11 mouse cellular contexts compared by ENCODE assay signal in the genomic region with DNA sequence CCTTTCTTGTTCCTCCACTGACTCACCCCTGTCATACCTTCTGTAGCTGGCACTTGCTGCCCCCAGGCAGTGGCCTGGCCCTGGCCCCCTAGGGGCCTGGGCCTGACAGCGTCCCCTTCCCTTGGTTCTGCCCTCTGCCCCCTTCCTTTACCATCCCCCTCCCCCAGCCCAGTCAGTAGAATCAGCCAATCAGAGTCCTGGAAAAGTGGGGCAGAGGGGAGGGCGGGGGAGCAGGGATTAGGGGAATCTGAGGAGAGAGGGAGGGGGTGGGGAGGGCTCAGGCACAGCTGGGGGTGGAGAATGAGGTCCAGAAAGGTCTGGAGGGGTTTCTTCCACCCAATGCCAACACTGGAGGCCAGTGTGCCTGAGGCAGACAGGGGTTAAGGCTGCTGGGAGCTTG. TPM values are rescaled to one million over a fixed set of nuclear protein-coding genes. Genes with fewer than 3 reads are reported as not detected.
A peak's percentile ranks its signal among the peaks of the same experiment; 100 is the strongest.
DNase-seq lines count a peak whose midpoint lies in the region; ATAC-seq and TF ChIP-seq lines count a peak whose summit lies in the region.
"Had no signal": no experiment of that assay in that cellular context is flagged by ENCODE, and none has a peak within 500 bp of the region (broad histone marks: within the 10 kb centered on the region; RNA-seq: fewer than 3 reads in every experiment).

No protein-coding gene starts in this region.

- H3K9me3 ChIP-seq in lung, embryonic 15.5 days, result no peaks in the 10 kb centered on the region
- H3K9me3 ChIP-seq in embryonic facial prominence, embryonic 12.5 days, result no peaks in the 10 kb centered on the region

- no peak overlapping the region for H3K9ac ChIP-seq in lung, embryonic 15.5 days
- H3K9ac ChIP-seq in embryonic facial prominence, embryonic 12.5 days, result no peak overlapping the region
- no peak overlapping the region for H3K9ac ChIP-seq in liver, adult 2 months (ENCODE audit: low read depth, low read length)

- no peak for TF ChIP-seq POLR2A in liver, adult 2 months (IDR thresholded peaks at IDR 0.05; ENCODE audit: extremely low read depth, insufficient read depth, low read length)

- DNase-seq in lung, postnatal 25 days (ENCODE audit: low spot score), result no peak
- no peak for DNase-seq in liver, adult 2 months (ENCODE audit: extremely low read depth, low read depth, low spot score)
- peak; percentile 94 for DNase-seq in retina, embryonic 14.5 days (ENCODE audit: low spot score)
- DNase-seq in right cerebral cortex, postnatal 10 days (ENCODE audit: low spot score in 2 of 2), result no peak
- DNase-seq in layer of hippocampus, adult 18-20 months (ENCODE audit: low spot score in 2 of 2), result no peak
- no peak for DNase-seq in lung, adult 18-20 months
- DNase-seq: adrenal gland, postnatal 36 days; heart, postnatal 10 days; thymus, postnatal 25 days had no signal

- peaks cover 28% of the 10 kb centered on the region for H3K27me3 ChIP-seq in lung, embryonic 15.5 days
- H3K27me3 ChIP-seq in embryonic facial prominence, embryonic 12.5 days, result peaks cover 5% of the 10 kb centered on the region; the same call in 1 of the 2 replicates
- no peaks in the 10 kb centered on the region for H3K27me3 ChIP-seq in liver, adult 2 months (ENCODE audit: control insufficient read depth, insufficient read depth, low read length)

- 20% methylated on average over 2 of the region's 2 CpGs for WGBS in lung, embryonic 15.5 days
- 10% methylated on average over 2 of the region's 2 CpGs for WGBS in embryonic facial prominence, embryonic 12.5 days
- WGBS in liver, adult 2 months, result 21% methylated on average over 2 of the region's 2 CpGs

- H3K27ac ChIP-seq in lung, embryonic 15.5 days, result no peak overlapping the region
- no peak overlapping the region for H3K27ac ChIP-seq in embryonic facial prominence, embryonic 12.5 days
- H3K27ac ChIP-seq in liver, adult 2 months (replicated peaks; ENCODE audit: insufficient read depth, low read depth, low read length), result peak overlapping the region; percentile 23; the same call in 1 of the 2 replicates

- H3K4me3 ChIP-seq in lung, embryonic 15.5 days, result no peak overlapping the region
- H3K4me3 ChIP-seq in embryonic facial prominence, embryonic 12.5 days, result no peak overlapping the region
- H3K4me3 ChIP-seq in liver, adult 2 months (ENCODE audit: insufficient read depth, low read depth, low read length), result no peak overlapping the region

- 0 out of 2 replicates have a peak, but pooled peaks cover 6% of the 10 kb centered on the region for H3K4me1 ChIP-seq in lung, embryonic 15.5 days
- H3K4me1 ChIP-seq in embryonic facial prominence, embryonic 12.5 days, result peaks cover 49% of the 10 kb centered on the region
- H3K4me1 ChIP-seq in liver, adult 2 months (ENCODE audit: control insufficient read depth, insufficient read depth, low read length), result 0 out of 2 replicates have a peak, but pooled peaks cover 2% of the 10 kb centered on the region

- no peaks in the 10 kb centered on the region for H3K79me2 ChIP-seq in liver, adult 2 months (ENCODE audit: control insufficient read depth, insufficient read depth, low read length)

- H3K36me3 ChIP-seq in lung, embryonic 15.5 days, result no peaks in the 10 kb centered on the region
- H3K36me3 ChIP-seq in embryonic facial prominence, embryonic 12.5 days, result no peaks in the 10 kb centered on the region
- H3K36me3 ChIP-seq in liver, adult 2 months (ENCODE audit: control insufficient read depth, insufficient read depth, low read length), result no peaks in the 10 kb centered on the region

- TF ChIP-seq CTCF in liver, adult 2 months (IDR thresholded peaks at IDR 0.05; ENCODE audit: low read depth, low read length), result no peak

- 0 out of 2 replicates have a peak, but pooled peaks have one; percentile 12 for ATAC-seq in lung, embryonic 15.5 days (ENCODE audit: borderline replicate concordance, extremely low read depth, low FRiP score, low TSS enrichment)
- no peak for ATAC-seq in embryonic facial prominence, embryonic 12.5 days (ENCODE audit: insufficient number of reproducible peaks, insufficient read depth, low FRiP score, low TSS enrichment)

- no peak overlapping the region for H3K4me2 ChIP-seq in lung, embryonic 15.5 days
- peak overlapping the region; percentile 1; the same call in 1 of the 2 replicates for H3K4me2 ChIP-seq in embryonic facial prominence, embryonic 12.5 days (replicated peaks)

RNA-seq across cellular contexts. Expression of a gene that starts 5.7 kb away (rescaled TPM):
- polyA plus RNA-seq in lung, embryonic 15.5 days (2015; fragmentation: Nextera tagmentation; extraction: Ambion mirVana), result 7.7 and 9.0 TPM in 2 replicates
- polyA plus RNA-seq in embryonic facial prominence, embryonic 12.5 days (2016; fragmentation: Nextera tagmentation; extraction: Ambion mirVana), result 12.6 and 14.5 TPM in 2 replicates
- total RNA-seq in liver, adult 2 months (2014; rRNA removed), result 0.92 and 2.1 TPM in 2 replicates
- polyA plus RNA-seq in liver, adult 2 months (2012; rRNA removed), result 14.9 and 17.1 TPM in 2 replicates
- total RNA-seq in layer of hippocampus, adult 18-20 months (2021), result 10 to 100 TPM; 43.7 to 49.8 TPM

RNA-seq across cellular contexts. Expression of a gene that starts 23.8 kb away (rescaled TPM):
- 0.29 and 0.36 TPM in 2 replicates for polyA plus RNA-seq in lung, embryonic 15.5 days (2015; fragmentation: Nextera tagmentation; extraction: Ambion mirVana)
- polyA plus RNA-seq in embryonic facial prominence, embryonic 12.5 days (2016; fragmentation: Nextera tagmentation; extraction: Ambion mirVana), result 0.47 and 0.67 TPM in 2 replicates
- 0.07 and 0.09 TPM in 2 replicates for total RNA-seq in liver, adult 2 months (2014; rRNA removed)
- polyA plus RNA-seq in liver, adult 2 months (2012; rRNA removed), result 0.12 and 0.19 TPM in 2 replicates
- total RNA-seq in layer of hippocampus, adult 18-20 months (2021), result under 1 TPM; 0.54 to 0.63 TPM
- total RNA-seq: adrenal gland, postnatal 36 days; heart, postnatal 10 days had no signal

RNA-seq across cellular contexts. Expression of a gene that starts 32.4 kb away (rescaled TPM):
- 39.6 and 42.7 TPM in 2 replicates for polyA plus RNA-seq in lung, embryonic 15.5 days (2015; fragmentation: Nextera tagmentation; extraction: Ambion mirVana)
- polyA plus RNA-seq in embryonic facial prominence, embryonic 12.5 days (2016; fragmentation: Nextera tagmentation; extraction: Ambion mirVana), result 49.4 and 50.9 TPM in 2 replicates
- 3.0 and 5.4 TPM in 2 replicates for total RNA-seq in liver, adult 2 months (2014; rRNA removed)
- 18.0 and 28.1 TPM in 2 replicates for polyA plus RNA-seq in liver, adult 2 months (2012; rRNA removed)
- 1 to 10 TPM; 1.1 to 1.2 TPM for total RNA-seq in layer of hippocampus, adult 18-20 months (2021)
